Mouse (Mus musculus): ENCODE data around the gene Bola1. TPM values are rescaled to one million over a fixed set of nuclear protein-coding genes. Genes with fewer than 3 reads are reported as not detected.
A peak's percentile ranks its signal among the peaks of the same experiment; 100 is the strongest.

The Bola1 gene
- polyA plus RNA-seq, 1 experiment, result 12.7 TPM

- WGBS, result 47% methylated on average over 7 of the region's 7 CpGs
- TF ChIP-seq CTCF (IDR thresholded peaks at IDR 0.05; ENCODE audit: control insufficient read depth, insufficient read depth, low read length) (no peak), POLR2A (IDR thresholded peaks at IDR 0.05; ENCODE audit: borderline replicate concordance, control insufficient read depth, low read depth, low read length) (no peak)
- H3K4me3 ChIP-seq (replicated peaks; ENCODE audit: control insufficient read depth, low read depth, low read length), result peak overlapping the region; percentile 60
- no peaks in the 10 kb centered on the region; the same call in none of the 2 replicates for H3K4me1 ChIP-seq (ENCODE audit: control insufficient read depth, insufficient read depth, low read length)
- H3K27ac ChIP-seq (ENCODE audit: control insufficient read depth, insufficient read depth, low read depth, low read length, poor library complexity), result peak overlapping the region; percentile 97
These were observed 17.9 kb upstream of the Bola1 start for GRCm38 (mm10) chr3:96237335-96237903.

GRCm38 (mm10) chr3:96236834-96237334, 17.4 kb upstream of the Bola1 start:
- WGBS, result 81% methylated on average over 4 of the region's 4 CpGs
- H3K4me1 ChIP-seq (ENCODE audit: control insufficient read depth, insufficient read depth, low read length), result no peaks in the 10 kb centered on the region; the same call in none of the 2 replicates
- TF ChIP-seq CTCF (IDR thresholded peaks at IDR 0.05; ENCODE audit: control insufficient read depth, insufficient read depth, low read length) (no peak), POLR2A (IDR thresholded peaks at IDR 0.05; ENCODE audit: borderline replicate concordance, control insufficient read depth, low read depth, low read length) (no peak)
- peak overlapping the region; percentile 60 for H3K4me3 ChIP-seq (replicated peaks; ENCODE audit: control insufficient read depth, low read depth, low read length)
- H3K27ac ChIP-seq (ENCODE audit: control insufficient read depth, insufficient read depth, low read depth, low read length, poor library complexity), result peak overlapping the region; percentile 39; the same call in 1 of the 2 replicates

- H3K4me3 ChIP-seq (replicated peaks; ENCODE audit: control insufficient read depth, low read depth, low read length), result no peak overlapping the region
- H3K27ac ChIP-seq (ENCODE audit: control insufficient read depth, insufficient read depth, low read depth, low read length, poor library complexity), result no peak overlapping the region
- WGBS, result 80% methylated on average over 3 of the region's 3 CpGs
- H3K4me1 ChIP-seq (ENCODE audit: control insufficient read depth, insufficient read depth, low read length), result no peaks in the 10 kb centered on the region; the same call in none of the 2 replicates
- no peak for TF ChIP-seq CTCF (IDR thresholded peaks at IDR 0.05; ENCODE audit: control insufficient read depth, insufficient read depth, low read length)
- TF ChIP-seq POLR2A (IDR thresholded peaks at IDR 0.05; ENCODE audit: borderline replicate concordance, control insufficient read depth, low read depth, low read length), result no peak
These were observed 16.3 kb upstream of the Bola1 start for GRCm38 (mm10) chr3:96235836-96236235.

- TF ChIP-seq CTCF (IDR thresholded peaks at IDR 0.05; ENCODE audit: control insufficient read depth, insufficient read depth, low read length), result no peak
- TF ChIP-seq POLR2A (IDR thresholded peaks at IDR 0.05; ENCODE audit: borderline replicate concordance, control insufficient read depth, low read depth, low read length), result no peak
- Histone ChIP-seq H3K27ac (ENCODE audit: control insufficient read depth, insufficient read depth, low read depth, low read length, poor library complexity) (no peak overlapping the region), H3K4me1 (ENCODE audit: control insufficient read depth, insufficient read depth, low read length) (no peaks in the 10 kb centered on the region; the same call in 1 of the 2 replicates), H3K4me3 (replicated peaks; ENCODE audit: control insufficient read depth, low read depth, low read length) (no peak overlapping the region)
- WGBS, result 78% methylated on average over 2 of the region's 2 CpGs
These were observed 15.4 kb upstream of the Bola1 start for GRCm38 (mm10) chr3:96234914-96235313.

- Histone ChIP-seq H3K27ac (ENCODE audit: control insufficient read depth, insufficient read depth, low read depth, low read length, poor library complexity) (no peak overlapping the region), H3K4me3 (replicated peaks; ENCODE audit: control insufficient read depth, low read depth, low read length) (no peak overlapping the region), H3K4me1 (ENCODE audit: control insufficient read depth, insufficient read depth, low read length) (peaks cover under 1% of the 10 kb centered on the region; the same call in 1 of the 2 replicates)
- TF ChIP-seq CTCF (IDR thresholded peaks at IDR 0.05; ENCODE audit: control insufficient read depth, insufficient read depth, low read length) (no peak), POLR2A (IDR thresholded peaks at IDR 0.05; ENCODE audit: borderline replicate concordance, control insufficient read depth, low read depth, low read length) (no peak)
- WGBS, result 64% methylated on average over 2 of the region's 2 CpGs
These were observed 12.2 kb upstream of the Bola1 start for GRCm38 (mm10) chr3:96231758-96232120.

- TF ChIP-seq CTCF (IDR thresholded peaks at IDR 0.05; ENCODE audit: control insufficient read depth, insufficient read depth, low read length) (no peak), POLR2A (IDR thresholded peaks at IDR 0.05; ENCODE audit: borderline replicate concordance, control insufficient read depth, low read depth, low read length) (no peak)
- 70% methylated on average over 4 of the region's 4 CpGs for WGBS
- peaks cover 2% of the 10 kb centered on the region; the same call in 1 of the 2 replicates for H3K4me1 ChIP-seq (ENCODE audit: control insufficient read depth, insufficient read depth, low read length)
- no peak overlapping the region for H3K4me3 ChIP-seq (replicated peaks; ENCODE audit: control insufficient read depth, low read depth, low read length)
- no peak overlapping the region for H3K27ac ChIP-seq (ENCODE audit: control insufficient read depth, insufficient read depth, low read depth, low read length, poor library complexity)
These were observed 11.6 kb upstream of the Bola1 start for GRCm38 (mm10) chr3:96230910-96231757.

GRCm38 (mm10) chr3:96230404-96230803, 10.9 kb upstream of the Bola1 start:
- TF ChIP-seq POLR2A (IDR thresholded peaks at IDR 0.05; ENCODE audit: borderline replicate concordance, control insufficient read depth, low read depth, low read length) (no peak), CTCF (IDR thresholded peaks at IDR 0.05; ENCODE audit: control insufficient read depth, insufficient read depth, low read length) (no peak)
- WGBS, result 40% methylated on average over 2 of the region's 2 CpGs
- no peak overlapping the region for H3K4me3 ChIP-seq (replicated peaks; ENCODE audit: control insufficient read depth, low read depth, low read length)
- no peak overlapping the region for H3K27ac ChIP-seq (ENCODE audit: control insufficient read depth, insufficient read depth, low read depth, low read length, poor library complexity)
- H3K4me1 ChIP-seq (ENCODE audit: control insufficient read depth, insufficient read depth, low read length), result peaks cover 3% of the 10 kb centered on the region

GRCm38 (mm10) chr3:96228828-96229227, 9.3 kb upstream of the Bola1 start:
- TF ChIP-seq CTCF (IDR thresholded peaks at IDR 0.05; ENCODE audit: control insufficient read depth, insufficient read depth, low read length) (no peak), POLR2A (IDR thresholded peaks at IDR 0.05; ENCODE audit: borderline replicate concordance, control insufficient read depth, low read depth, low read length) (no peak)
- 71% methylated on average over 2 of the region's 2 CpGs for WGBS
- no peak overlapping the region for H3K4me3 ChIP-seq (replicated peaks; ENCODE audit: control insufficient read depth, low read depth, low read length)
- peaks cover 4% of the 10 kb centered on the region for H3K4me1 ChIP-seq (ENCODE audit: control insufficient read depth, insufficient read depth, low read length)
- no peak overlapping the region for H3K27ac ChIP-seq (ENCODE audit: control insufficient read depth, insufficient read depth, low read depth, low read length, poor library complexity)

Measured in bone marrow, adult 2 months (tissue).